Mouse (Mus musculus) bone marrow, adult 2 months (tissue): Measurements from ENCODE around the gene Dlg3.

ENCODE experiments used
- CTCF ChIP-seq: fragments of 200-500 bp; IDR thresholded peaks from 2 replicates; pipeline ENCODE4 v1.5.1; 2011; ENCODE audit warnings: low read length, control low read depth; ENCODE audit not compliant: control insufficient read depth, insufficient read depth
- POLR2A ChIP-seq: fragments of 200-500 bp; IDR thresholded peaks from 2 replicates; pipeline ENCODE4 v1.6.1; 2011; ENCODE audit warnings: low read depth, mild to moderate bottlenecking, control low read depth, low read length, borderline replicate concordance; ENCODE audit not compliant: control insufficient read depth

GRCm38 (mm10) chrX:100775405-100775804, 7.9 kb downstream of the Dlg3 start:
- TF ChIP-seq POLR2A (no peak), CTCF (no peak)
